Mouse (Mus musculus): Measurements from ENCODE around the gene Cfap77. TPM values are rescaled to one million over a fixed set of nuclear protein-coding genes. Genes with fewer than 3 reads are reported as not detected.
A peak's percentile ranks its signal among the peaks of the same experiment; 100 is the strongest.

Cfap77 gene
- polyA plus RNA-seq, 1 experiment from 2014 or later: 0.64 TPM

GRCm38 (mm10) chr2:28978461-28978860, 76.4 kb downstream of the Cfap77 start:
- no peak overlapping the region for H3K9ac ChIP-seq (replicated peaks)
- H3K36me3 ChIP-seq: no peaks in the 10 kb centered on the region
- H3K9me3 ChIP-seq: no peaks in the 10 kb centered on the region
- H3K4me3 ChIP-seq: no peak overlapping the region
- peaks cover 24% of the 10 kb centered on the region for H3K4me1 ChIP-seq
- 75% methylated on average over 4 of the region's 4 CpGs for WGBS
- H3K27ac ChIP-seq (replicated peaks): no peak overlapping the region
- no peak overlapping the region for H3K4me2 ChIP-seq (replicated peaks)
- peaks cover 66% of the 10 kb centered on the region for H3K27me3 ChIP-seq
- no peak for ATAC-seq (ENCODE audit: low FRiP score, low read depth)

GRCm38 (mm10) chr2:28976635-28977034, 78.2 kb downstream of the Cfap77 start:
- Histone ChIP-seq H3K9ac (replicated peaks) (no peak overlapping the region), H3K27ac (replicated peaks) (no peak overlapping the region), H3K4me1 (peaks cover 26% of the 10 kb centered on the region), H3K4me3 (no peak overlapping the region), H3K27me3 (peaks cover 71% of the 10 kb centered on the region), H3K36me3 (no peaks in the 10 kb centered on the region), H3K4me2 (replicated peaks) (no peak overlapping the region), H3K9me3 (no peaks in the 10 kb centered on the region)
- no peak for ATAC-seq (ENCODE audit: low FRiP score, low read depth)
- WGBS: 8% methylated on average over 7 of the region's 7 CpGs

GRCm38 (mm10) chr2:28975604-28976003, 79.3 kb downstream of the Cfap77 start:
- WGBS: 67% methylated on average over 5 of the region's 5 CpGs
- Histone ChIP-seq H3K27ac (replicated peaks) (no peak overlapping the region), H3K9ac (replicated peaks) (no peak overlapping the region), H3K9me3 (no peaks in the 10 kb centered on the region), H3K4me3 (no peak overlapping the region), H3K27me3 (peaks cover 71% of the 10 kb centered on the region), H3K4me1 (peaks cover 26% of the 10 kb centered on the region), H3K4me2 (replicated peaks) (no peak overlapping the region), H3K36me3 (no peaks in the 10 kb centered on the region)
- no peak for ATAC-seq (ENCODE audit: low FRiP score, low read depth)

- no peaks in the 10 kb centered on the region for H3K36me3 ChIP-seq
- H3K9ac ChIP-seq (replicated peaks): no peak overlapping the region
- no peak overlapping the region for H3K27ac ChIP-seq (replicated peaks)
- no peaks in the 10 kb centered on the region for H3K9me3 ChIP-seq
- WGBS: 46% methylated on average over 6 of the region's 6 CpGs
- H3K27me3 ChIP-seq: peaks cover 70% of the 10 kb centered on the region
- H3K4me2 ChIP-seq (replicated peaks): no peak overlapping the region
- peaks cover 26% of the 10 kb centered on the region for H3K4me1 ChIP-seq
- no peak for ATAC-seq (ENCODE audit: low FRiP score, low read depth)
- H3K4me3 ChIP-seq: no peak overlapping the region
Observed at GRCm38 (mm10) chr2:28974520-28974919, 80.3 kb downstream of the Cfap77 start.

GRCm38 (mm10) chr2:28973832-28974450, 80.9 kb downstream of the Cfap77 start:
- Histone ChIP-seq H3K4me2 (replicated peaks) (no peak overlapping the region), H3K27me3 (peaks cover 70% of the 10 kb centered on the region), H3K36me3 (no peaks in the 10 kb centered on the region), H3K4me3 (no peak overlapping the region), H3K27ac (replicated peaks) (no peak overlapping the region), H3K9ac (replicated peaks) (no peak overlapping the region), H3K4me1 (peaks cover 26% of the 10 kb centered on the region), H3K9me3 (no peaks in the 10 kb centered on the region)
- no peak for ATAC-seq (ENCODE audit: low FRiP score, low read depth)
- 46% methylated on average over 15 of the region's 15 CpGs for WGBS

GRCm38 (mm10) chr2:28970424-28970823, 84.4 kb downstream of the Cfap77 start:
- no peak for ATAC-seq (ENCODE audit: low FRiP score, low read depth)
- H3K27me3 ChIP-seq: peaks cover 59% of the 10 kb centered on the region
- 67% methylated on average over 14 of the region's 14 CpGs for WGBS

GRCm38 (mm10) chr2:28968278-28968677, 86.6 kb downstream of the Cfap77 start:
- peaks cover 20% of the 10 kb centered on the region for H3K4me1 ChIP-seq
- no peaks in the 10 kb centered on the region for H3K36me3 ChIP-seq
- H3K4me2 ChIP-seq (replicated peaks): no peak overlapping the region
- no peak overlapping the region for H3K4me3 ChIP-seq
- H3K9ac ChIP-seq (replicated peaks): no peak overlapping the region
- no peaks in the 10 kb centered on the region for H3K9me3 ChIP-seq
- no peak for ATAC-seq (ENCODE audit: low FRiP score, low read depth)
- no peak overlapping the region for H3K27ac ChIP-seq (replicated peaks)
- 79% methylated on average over 1 of the region's 1 CpGs for WGBS
- H3K27me3 ChIP-seq: peaks cover 43% of the 10 kb centered on the region

More at GRCm38 (mm10) chr2:28970424-28970823, 84.4 kb downstream of the Cfap77 start:
- Histone ChIP-seq H3K4me2 (replicated peaks) (no peak overlapping the region), H3K4me3 (no peak overlapping the region), H3K36me3 (no peaks in the 10 kb centered on the region), H3K9me3 (no peaks in the 10 kb centered on the region), H3K4me1 (peaks cover 34% of the 10 kb centered on the region), H3K27ac (replicated peaks) (no peak overlapping the region), H3K9ac (replicated peaks) (no peak overlapping the region)

- H3K4me2 ChIP-seq (replicated peaks): no peak overlapping the region
- no peaks in the 10 kb centered on the region for H3K36me3 ChIP-seq
- H3K4me3 ChIP-seq: no peak overlapping the region
- ATAC-seq (ENCODE audit: low FRiP score, low read depth): no peak
- H3K27ac ChIP-seq (replicated peaks): 0 out of 2 replicates have a peak overlapping the region, but pooled peaks have one; percentile 15
- 63% methylated on average over 14 of the region's 14 CpGs for WGBS
- H3K9me3 ChIP-seq: no peaks in the 10 kb centered on the region
- H3K27me3 ChIP-seq: peaks cover 34% of the 10 kb centered on the region
- H3K9ac ChIP-seq (replicated peaks): no peak overlapping the region
- H3K4me1 ChIP-seq: peaks cover 19% of the 10 kb centered on the region
Observed at GRCm38 (mm10) chr2:28966151-28966795, 88.6 kb downstream of the Cfap77 start.

- no peak overlapping the region for H3K27ac ChIP-seq (replicated peaks)
- H3K9ac ChIP-seq (replicated peaks): no peak overlapping the region
- H3K4me2 ChIP-seq (replicated peaks): no peak overlapping the region
- H3K4me3 ChIP-seq: no peak overlapping the region
- ATAC-seq (ENCODE audit: low FRiP score, low read depth): no peak
- no peaks in the 10 kb centered on the region for H3K9me3 ChIP-seq
- H3K36me3 ChIP-seq: no peaks in the 10 kb centered on the region
- H3K27me3 ChIP-seq: peaks cover 27% of the 10 kb centered on the region
- H3K4me1 ChIP-seq: peaks cover 14% of the 10 kb centered on the region
- WGBS: 84% methylated on average over 6 of the region's 6 CpGs
Observed at GRCm38 (mm10) chr2:28963565-28963964, 91.3 kb downstream of the Cfap77 start.

- Histone ChIP-seq H3K27ac (replicated peaks) (no peak overlapping the region), H3K9ac (replicated peaks) (no peak overlapping the region), H3K4me3 (no peak overlapping the region), H3K4me1 (peaks cover 10% of the 10 kb centered on the region), H3K9me3 (no peaks in the 10 kb centered on the region), H3K27me3 (peaks cover 23% of the 10 kb centered on the region), H3K36me3 (no peaks in the 10 kb centered on the region), H3K4me2 (replicated peaks) (no peak overlapping the region)
- ATAC-seq (ENCODE audit: low FRiP score, low read depth): no peak
- 70% methylated on average over 5 of the region's 5 CpGs for WGBS
Observed at GRCm38 (mm10) chr2:28961636-28962035, 93.2 kb downstream of the Cfap77 start.

GRCm38 (mm10) chr2:28961024-28961585, 93.8 kb downstream of the Cfap77 start:
- Histone ChIP-seq H3K9ac (replicated peaks) (no peak overlapping the region), H3K27me3 (peaks cover 21% of the 10 kb centered on the region), H3K4me2 (replicated peaks) (no peak overlapping the region), H3K27ac (replicated peaks) (no peak overlapping the region), H3K36me3 (no peaks in the 10 kb centered on the region), H3K4me1 (peaks cover 7% of the 10 kb centered on the region), H3K4me3 (no peak overlapping the region), H3K9me3 (no peaks in the 10 kb centered on the region)
- 88% methylated on average over 15 of the region's 15 CpGs for WGBS
- ATAC-seq (ENCODE audit: low FRiP score, low read depth): no peak

GRCm38 (mm10) chr2:28956874-28957273, 98.0 kb downstream of the Cfap77 start:
- Histone ChIP-seq H3K27ac (replicated peaks) (no peak overlapping the region), H3K4me3 (no peak overlapping the region), H3K9ac (replicated peaks) (no peak overlapping the region), H3K4me1 (peaks cover 7% of the 10 kb centered on the region; the same call in 1 of the 2 replicates), H3K36me3 (no peaks in the 10 kb centered on the region), H3K4me2 (replicated peaks) (no peak overlapping the region), H3K9me3 (no peaks in the 10 kb centered on the region), H3K27me3 (peaks cover 7% of the 10 kb centered on the region; the same call in 1 of the 2 replicates)
- WGBS: 84% methylated on average over 4 of the region's 4 CpGs
- ATAC-seq (ENCODE audit: low FRiP score, low read depth): no peak

Measured in midbrain, embryonic 12.5 days (tissue).